Mouse (Mus musculus) layer of hippocampus, adult 2 months (tissue): ENCODE results near the gene Morn3. TPM values are rescaled to one million over a fixed set of nuclear protein-coding genes. Genes with fewer than 3 reads are reported as not detected.

Source experiments
- DNase-seq, 2 experiments: peaks; one replicate each; pipeline ENCODE4 v3.0.0; 2022; ENCODE audit warnings: low spot score in 2 of 2
- H3K27ac ChIP-seq: fragments of 200-600 bp; 2 replicates; pipeline ENCODE4 v1.8.1; 2022
- H3K4me3 ChIP-seq: fragments of 200-600 bp; 2 replicates; pipeline ENCODE4 v1.8.1; 2022; ENCODE audit warnings: mild to moderate bottlenecking
- CTCF ChIP-seq: fragments of 200-600 bp; conservative IDR thresholded peaks from 2 replicates; pipeline ENCODE4 v1.8.1; 2022; ENCODE audit warnings: antibody characterized with exemption, mild to moderate bottlenecking, moderate library complexity
- total RNA-seq, 2 experiments: library from RNA; stranded (reverse); gene quantifications; 2 replicates each; pipeline ENCODE4 v1.2.3; 2021

Morn3 gene
- total RNA-seq, 2 experiments from 2014 or later, result not detected

- Histone ChIP-seq H3K4me3 (no peak overlapping the region), H3K27ac (no peak overlapping the region)
- no peak for DNase-seq
- peak; percentile 73 for TF ChIP-seq CTCF
These were observed 36.0 kb downstream of the Morn3 start for GRCm38 (mm10) chr5:123010806-123011205.

DNA sequence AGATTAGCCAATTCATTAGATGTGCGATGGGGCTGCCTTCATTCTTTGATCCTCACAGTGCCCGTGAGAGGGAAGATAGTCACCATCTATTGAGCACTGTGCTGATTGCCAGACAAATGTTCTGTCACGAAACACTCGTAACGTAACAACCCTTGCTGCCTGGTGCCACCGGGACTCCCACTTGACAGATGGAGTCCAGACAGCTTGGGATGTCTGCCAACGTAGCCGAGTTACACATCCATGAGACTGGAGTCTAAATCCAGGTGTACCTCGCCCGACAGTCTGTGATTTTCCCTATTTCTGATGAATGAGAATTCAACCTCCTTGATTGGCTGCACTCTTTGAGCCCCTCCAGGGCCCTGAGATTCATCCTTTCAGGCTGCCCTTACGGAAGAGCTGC, 36.9 kb downstream of the Morn3 start:
- TF ChIP-seq CTCF, result no peak
- peak in 1 of 2 experiments; percentile 52 for DNase-seq
- Histone ChIP-seq H3K27ac (peak overlapping the region; percentile 53), H3K4me3 (no peak overlapping the region)

DNA sequence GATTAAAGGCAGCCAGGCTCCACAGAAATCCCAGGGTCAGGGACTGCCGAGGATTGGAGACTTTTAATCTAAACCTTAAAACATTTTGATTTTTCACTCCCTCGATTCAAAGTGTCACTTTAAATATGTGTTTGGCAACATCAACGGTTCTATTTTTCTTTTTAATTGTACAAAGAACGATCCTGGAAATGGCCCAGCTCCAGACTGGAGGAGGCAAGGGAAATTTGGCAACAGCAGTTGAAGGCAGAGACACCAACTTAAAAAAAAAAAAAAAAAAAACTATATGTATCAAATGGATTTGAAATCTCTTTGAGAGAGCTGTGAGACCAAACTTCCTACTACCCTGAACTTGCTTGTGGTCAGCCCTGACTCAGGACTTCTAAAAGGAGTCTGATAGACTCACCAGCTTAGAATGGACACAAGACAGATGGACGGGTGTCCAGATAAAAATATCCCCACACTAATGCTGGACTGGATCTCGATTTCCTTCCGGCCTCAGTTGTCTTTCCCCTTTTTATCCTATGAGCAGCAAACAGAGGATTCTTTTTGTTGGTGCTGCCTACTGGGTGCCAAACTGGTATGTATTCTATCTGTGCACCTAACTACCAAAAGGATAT, 37.8 kb downstream of the Morn3 start:
- Histone ChIP-seq H3K27ac (peak overlapping the region; percentile 64), H3K4me3 (no peak overlapping the region)
- peak; percentile 61 to 69 for DNase-seq
- TF ChIP-seq CTCF, result no peak

DNA sequence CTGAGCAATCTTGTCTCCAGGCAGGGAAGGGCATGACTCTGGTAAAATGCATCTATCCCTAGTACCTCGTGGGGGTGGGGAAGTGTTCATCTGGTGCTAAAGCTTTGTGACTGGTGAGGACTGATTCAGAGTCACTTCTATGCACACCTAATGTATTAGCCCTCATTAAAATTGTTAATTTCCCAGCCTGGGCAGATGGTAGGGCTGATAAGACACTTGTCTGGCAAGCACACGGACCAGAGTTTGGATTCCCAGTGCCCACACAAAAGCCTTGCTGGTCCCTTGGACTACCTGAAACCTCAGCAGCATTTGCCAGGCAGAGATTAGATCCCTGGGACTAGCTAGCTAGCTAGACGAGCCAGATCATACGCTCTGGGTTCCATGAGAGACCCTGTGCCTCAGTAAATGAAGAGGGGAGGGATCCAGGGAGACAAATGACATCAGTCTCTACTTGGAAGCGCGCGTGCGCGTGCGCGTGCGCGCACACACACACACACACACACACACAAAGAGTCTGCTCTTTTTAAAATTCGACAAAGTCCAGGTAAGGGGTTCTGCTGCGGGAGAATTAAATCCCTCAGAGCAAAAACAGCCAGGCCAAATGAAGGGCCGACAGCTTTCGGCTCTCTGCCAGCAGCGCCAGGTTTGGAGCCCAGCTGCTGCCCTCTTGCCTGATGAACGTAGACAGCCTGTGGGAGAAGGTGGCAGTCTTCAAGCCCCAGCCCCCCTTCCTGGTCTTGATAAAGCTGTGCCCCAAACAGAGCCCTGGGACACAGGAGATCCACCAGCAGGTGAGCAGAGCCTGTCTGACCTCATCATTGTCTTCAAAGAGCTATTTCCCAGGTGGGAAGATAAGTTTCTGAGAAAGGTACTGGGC, 40.9 kb downstream of the Morn3 start:
- Histone ChIP-seq H3K4me3 (no peak overlapping the region), H3K27ac (no peak overlapping the region)

DNA sequence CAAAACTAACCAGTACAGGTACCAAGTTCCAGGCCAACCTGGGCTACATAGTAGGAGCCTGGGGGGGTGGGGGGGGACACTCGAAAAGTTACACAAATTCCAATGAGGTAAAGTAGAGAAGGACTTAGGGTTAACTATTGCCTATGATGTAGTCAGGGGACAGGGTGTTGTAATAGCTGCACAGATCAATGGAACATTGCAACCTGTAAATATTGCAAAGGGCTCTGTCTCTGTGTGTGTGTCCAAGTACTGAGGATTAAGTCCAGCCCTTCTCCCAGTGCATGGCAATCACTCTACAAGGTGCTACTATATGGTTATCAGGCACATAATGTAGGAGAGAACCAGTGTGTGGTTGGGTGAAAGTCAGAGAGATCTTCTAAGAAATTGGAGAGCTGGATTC, 45.9 kb downstream of the Morn3 start:
- Histone ChIP-seq H3K27ac (no peak overlapping the region), H3K4me3 (no peak overlapping the region)
- TF ChIP-seq CTCF, result no peak
- no peak for DNase-seq

More for the DNA sequence above, 40.9 kb downstream of the Morn3 start:
- no peak for TF ChIP-seq CTCF
- DNase-seq, result no peak

GRCm38 (mm10) chr5:122997205-122998204, 49.3 kb downstream of the Morn3 start:
- Histone ChIP-seq H3K4me3 (no peak overlapping the region), H3K27ac (peak overlapping the region; percentile 59; the same call in 1 of the 2 replicates)
- TF ChIP-seq CTCF, result no peak
- DNase-seq, result peak; percentile 76 to 82

DNA sequence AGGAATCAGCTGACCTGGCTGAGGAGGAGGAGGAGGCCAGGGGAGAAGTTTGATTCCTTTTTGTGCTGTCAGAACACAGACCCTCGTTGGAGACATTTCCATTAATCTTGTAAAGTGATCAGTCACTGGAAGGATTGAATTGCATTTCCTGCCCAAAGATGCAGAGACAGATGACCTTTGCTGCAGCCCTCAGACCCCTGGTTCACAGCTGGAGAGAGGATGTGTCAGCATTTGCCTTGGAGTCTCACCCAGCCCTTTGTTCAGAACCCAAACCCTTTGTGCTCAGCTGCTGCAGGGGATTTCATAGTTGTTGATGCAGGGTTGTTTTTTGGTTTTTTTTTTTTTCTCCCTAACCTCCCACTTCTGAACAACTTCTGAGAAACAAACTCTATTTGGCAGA, 51.9 kb downstream of the Morn3 start:
- TF ChIP-seq CTCF, result no peak
- no peak for DNase-seq
- Histone ChIP-seq H3K4me3 (no peak overlapping the region), H3K27ac (no peak overlapping the region)

DNA sequence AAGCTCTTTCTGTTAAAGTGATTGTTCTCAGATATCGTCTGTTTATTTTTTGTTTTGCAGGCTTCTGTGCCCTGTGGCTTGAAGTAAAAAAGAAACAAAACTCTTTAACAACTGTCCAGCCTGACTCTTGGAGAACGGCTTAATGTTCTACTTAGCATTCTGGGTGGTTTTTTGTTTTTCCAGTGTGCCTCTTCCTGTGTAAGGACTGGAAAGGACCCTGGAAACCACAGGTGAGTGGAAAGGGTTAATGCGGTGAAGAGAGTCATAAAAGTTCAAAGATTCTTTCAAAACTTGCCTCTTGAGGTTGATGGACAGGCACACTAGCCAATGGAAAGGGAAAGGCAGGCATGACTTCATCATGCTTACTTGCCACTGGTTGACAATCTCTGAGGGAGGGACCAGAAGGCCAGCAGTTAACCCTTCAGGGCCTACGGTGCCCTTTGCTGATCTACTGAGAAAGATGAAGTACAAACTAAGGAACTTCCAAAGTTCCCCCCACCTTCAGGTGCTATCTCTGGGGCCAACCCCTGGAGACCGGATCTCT, 52.4 kb downstream of the Morn3 start:
- no peak for TF ChIP-seq CTCF
- peak; percentile 75 to 78 for DNase-seq
- Histone ChIP-seq H3K4me3 (no peak overlapping the region), H3K27ac (no peak overlapping the region)

GRCm38 (mm10) chr5:122993811-122994210, 53.0 kb downstream of the Morn3 start:
- H3K27ac ChIP-seq, result no peak overlapping the region
- TF ChIP-seq CTCF, result no peak
- DNase-seq, result no peak
- no peak overlapping the region for H3K4me3 ChIP-seq

GRCm38 (mm10) chr5:122991350-122992004, 55.3 kb downstream of the Morn3 start:
- TF ChIP-seq CTCF, result no peak
- Histone ChIP-seq H3K27ac (peak overlapping the region; percentile 94), H3K4me3 (peak overlapping the region; percentile 82; the same call in 1 of the 2 replicates)
- DNase-seq, result no peak

GRCm38 (mm10) chr5:122990411-122991160, 56.2 kb downstream of the Morn3 start:
- Histone ChIP-seq H3K4me3 (peak overlapping the region; percentile 82), H3K27ac (peak overlapping the region; percentile 94)
- no peak for TF ChIP-seq CTCF
- DNase-seq, result no peak
